Mouse (Mus musculus) thymus, adult 2 months (tissue): ENCODE data around the gene BC005537.

Experiments
- CTCF ChIP-seq: fragments of 200-500 bp; IDR thresholded peaks from 2 replicates; pipeline ENCODE4 v1.5.1; 2012; ENCODE audit warnings: mild to moderate bottlenecking, control low read depth, low read length, moderate library complexity, borderline replicate concordance; ENCODE audit not compliant: control insufficient read depth, poor library complexity, insufficient read depth; ENCODE audit errors: extremely low read depth
- POLR2A ChIP-seq: fragments of 200-500 bp; IDR thresholded peaks from 2 replicates; pipeline ENCODE4 v1.6.1; 2012; ENCODE audit warnings: mild to moderate bottlenecking, low read length, control low read depth, moderate library complexity; ENCODE audit not compliant: control insufficient read depth, poor library complexity, insufficient read depth; ENCODE audit errors: extremely low read depth

- TF ChIP-seq CTCF: no peak
- no peak for TF ChIP-seq POLR2A
Observed at GRCm38 (mm10) chr13:24760351-24760870, 41.0 kb upstream of the BC005537 start.
